Mouse (Mus musculus) ovary, adult 2 months (tissue): Measurements from ENCODE around the gene Mapk8ip3. TPM values are rescaled to one million over a fixed set of nuclear protein-coding genes. Genes with fewer than 3 reads are reported as not detected.

Experiments
- polyA plus RNA-seq: library from polyadenylated mRNA; depleted of rRNA; stranded (reverse); fragments of >200 nt; gene quantifications from 2 replicates; pipeline ENCODE4 v1.2.3, GENCODE M21; 2012; rRNA removed

The Mapk8ip3 gene
- 180 and 186 TPM in 2 replicates for polyA plus RNA-seq

DNA sequence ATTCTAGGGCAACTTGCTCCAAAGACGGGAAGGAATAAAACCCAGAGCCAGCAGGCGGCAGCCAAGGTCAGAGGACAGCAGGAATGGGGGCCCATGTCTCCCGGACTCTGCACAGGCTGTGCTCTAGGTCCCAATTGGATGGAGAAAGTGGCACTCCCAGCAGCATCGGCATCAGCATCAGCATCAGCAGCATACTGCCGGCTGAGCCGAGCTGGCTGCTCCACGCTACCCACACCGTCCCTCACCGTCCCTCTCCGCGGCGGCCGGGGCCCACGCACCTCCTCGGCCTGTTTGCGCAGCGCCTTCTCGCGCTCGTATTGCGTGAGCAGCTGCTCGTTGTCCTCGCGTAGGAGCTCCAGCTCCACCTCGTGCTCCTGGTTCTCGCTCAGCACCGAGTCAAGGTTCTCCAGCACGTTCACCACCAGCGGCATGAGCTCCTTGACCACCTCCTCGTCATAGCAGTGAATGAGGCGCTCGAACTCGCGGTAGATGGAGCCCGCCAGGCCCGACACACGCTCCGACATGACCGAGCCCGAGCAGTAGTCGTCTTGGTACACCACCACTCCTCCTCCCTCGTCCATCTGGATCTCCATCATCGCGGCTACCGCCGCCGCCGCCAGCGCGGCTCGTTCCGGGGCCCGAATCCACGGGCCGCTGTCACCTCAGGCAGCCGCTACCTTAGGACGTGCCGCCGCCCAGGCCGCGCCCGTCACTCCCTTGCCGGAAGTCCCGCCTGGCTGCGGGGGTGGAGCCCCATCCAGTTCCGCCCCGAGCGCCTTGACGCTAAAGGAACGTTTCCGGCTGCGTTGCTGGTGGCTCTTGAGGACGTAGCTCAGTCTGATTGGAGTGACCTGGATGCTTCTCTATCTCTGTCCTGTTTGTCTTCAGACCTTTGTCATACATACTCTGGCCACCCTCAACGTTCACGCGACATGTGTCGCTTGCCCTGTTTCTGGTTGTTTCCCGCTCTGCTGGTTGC, at the start of gene Mapk8ip3:
Gene Mapk8ip3, minus strand, starts transcription at position 719 of the 979 bp plus-strand sequence.

GRCm38 (mm10) chr17:24960135-24960851, 23.5 kb upstream of the Mapk8ip3 start, which contains the start of gene Jpt2:
Jpt2 (minus strand) TSS chr17:24960689.

DNA sequence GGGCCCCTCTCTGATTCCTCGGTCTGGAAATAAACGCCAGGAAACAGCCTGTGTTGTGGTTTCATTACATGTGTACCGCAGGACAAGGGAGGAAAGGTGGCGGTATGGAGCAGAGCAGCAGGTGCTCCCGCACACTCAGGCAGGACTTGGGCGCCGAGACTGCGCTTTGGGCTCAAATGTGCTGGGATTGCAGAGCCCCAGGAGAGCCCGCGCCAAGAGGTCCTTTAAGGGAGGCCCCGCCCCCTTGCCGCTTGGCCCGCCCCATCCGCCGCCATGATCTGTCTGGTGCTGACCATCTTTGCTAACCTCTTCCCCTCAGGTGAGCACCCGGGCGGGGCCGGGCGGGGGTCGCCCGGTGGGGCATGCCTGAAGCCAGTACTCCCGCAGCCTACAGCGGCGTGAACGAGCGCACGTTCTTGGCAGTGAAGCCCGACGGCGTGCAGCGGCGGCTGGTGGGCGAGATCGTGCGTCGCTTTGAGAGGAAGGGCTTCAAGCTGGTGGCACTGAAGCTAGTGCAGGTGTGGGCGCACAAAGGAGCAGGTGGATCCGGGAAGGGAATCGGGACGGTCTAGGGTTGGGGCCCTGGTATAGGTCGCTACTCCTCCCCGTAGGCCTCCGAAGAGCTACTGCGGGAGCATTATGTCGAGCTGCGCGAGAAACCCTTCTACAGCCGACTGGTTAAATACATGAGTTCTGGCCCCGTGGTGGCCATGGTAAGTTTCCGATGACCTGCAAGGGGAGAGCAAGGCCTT, 40.4 kb downstream of the Mapk8ip3 start, which contains the start of gene Nme3:
Gene Nme3, plus strand, starts transcription at position 260 of the 752 bp plus-strand sequence.

DNA sequence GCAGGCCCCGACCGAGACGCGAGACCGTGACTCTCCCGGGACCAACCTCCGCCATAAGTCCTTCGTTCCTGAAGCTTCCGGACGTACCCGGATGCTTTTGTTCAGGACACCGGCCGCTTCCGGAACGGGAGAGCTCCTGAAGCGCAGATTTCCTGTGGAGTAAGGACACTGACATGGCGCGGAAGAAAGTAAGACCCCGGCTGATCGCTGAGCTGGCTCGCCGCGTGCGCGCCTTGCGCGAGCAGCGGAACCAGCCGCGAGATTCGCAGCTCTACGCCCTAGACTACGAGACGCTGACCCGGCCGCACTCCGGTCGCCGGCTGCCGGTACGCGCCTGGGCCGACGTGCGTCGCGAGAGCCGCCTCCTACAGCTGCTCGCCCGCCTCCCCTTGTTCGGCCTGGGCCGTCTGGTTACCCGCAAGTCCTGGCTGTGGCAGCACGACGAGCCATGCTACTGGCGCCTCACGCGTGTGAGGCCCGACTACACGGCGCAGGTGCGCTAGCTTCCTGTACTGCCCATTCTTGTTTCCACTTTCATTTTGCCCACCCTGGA, 41.7 kb downstream of the Mapk8ip3 start, which contains the start of the genes Eme2 and Mrps34:
Gene Eme2, minus strand, starts transcription at position 93 of the 553 bp plus-strand sequence.
Gene Mrps34, plus strand, starts transcription at position 122 of the 553 bp plus-strand sequence.

GRCm38 (mm10) chr17:24886134-24886931, 50.4 kb downstream of the Mapk8ip3 start, which contains the start of the genes Nubp2 and Spsb3:
Nubp2 (minus strand) TSS chr17:24886349.
Spsb3 (plus strand) TSS chr17:24886643.

GRCm38 (mm10) chr17:24865776-24866175, 71.0 kb downstream of the Mapk8ip3 start, which contains the start of gene Igfals:
Igfals (plus strand) TSS chr17:24865997.

DNA sequence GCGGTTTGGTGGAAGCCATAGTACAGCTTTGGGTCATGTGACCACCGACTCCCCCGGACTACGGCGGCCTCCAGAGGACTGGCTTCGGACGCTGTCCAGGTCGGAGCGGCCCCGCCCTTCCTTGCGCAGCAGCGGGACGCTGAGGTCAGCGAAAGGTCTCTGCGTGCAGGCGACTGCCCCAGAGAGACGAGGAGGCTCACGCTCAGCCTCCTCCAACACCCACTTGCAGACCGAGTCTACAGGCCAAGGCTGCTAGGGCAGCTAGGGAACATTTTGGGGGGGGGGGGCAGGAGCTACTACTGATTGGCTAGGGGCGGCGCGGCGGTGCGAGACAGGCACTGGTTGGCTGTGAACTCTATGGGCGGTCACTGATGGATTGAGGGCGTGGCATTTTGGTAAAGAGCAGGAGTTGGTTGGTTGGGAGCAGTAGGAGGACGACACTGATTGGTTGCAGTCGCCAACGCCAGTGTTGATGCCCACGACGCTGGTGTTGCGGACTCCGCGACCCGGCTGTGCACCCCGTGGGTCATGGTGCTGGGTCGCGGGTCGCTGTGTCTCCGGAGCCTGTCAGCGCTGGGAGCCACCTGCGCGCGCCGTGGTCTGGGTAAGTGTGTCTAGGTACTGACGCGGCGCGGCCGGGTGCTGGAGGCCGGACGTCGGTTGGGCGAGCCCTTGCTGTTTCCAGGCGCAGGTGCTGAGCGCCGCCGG, 86.6 kb downstream of the Mapk8ip3 start, which contains the start of gene Fahd1:
Gene Fahd1, minus strand, starts transcription at position 300 of the 708 bp plus-strand sequence.

Other genes starting within 250 kb of the Mapk8ip3 start
- gene Syngr3, start 247.0 kb downstream of the Mapk8ip3 start, polyA plus RNA-seq: 1.6 and 1.7 TPM in 2 replicates
- gene Gfer, start 240.8 kb downstream of the Mapk8ip3 start, polyA plus RNA-seq: 40.5 and 66.7 TPM in 2 replicates
- gene Noxo1, start 240.7 kb downstream of the Mapk8ip3 start, polyA plus RNA-seq: 19.1 and 19.6 TPM in 2 replicates
- gene Tbl3, start 229.3 kb downstream of the Mapk8ip3 start, polyA plus RNA-seq: 105 and 112 TPM in 2 replicates
- 0.34 and 1.4 TPM in 2 replicates for gene Rnf151, start 218.9 kb downstream of the Mapk8ip3 start, polyA plus RNA-seq
- gene Rps2, start 218.9 kb downstream of the Mapk8ip3 start, polyA plus RNA-seq: 4,445 and 4,526 TPM in 2 replicates
- 198 and 335 TPM in 2 replicates for gene Ndufb10, start 212.5 kb downstream of the Mapk8ip3 start, polyA plus RNA-seq
- not detected in 2 replicates for gene Rpl3l, start 209.2 kb downstream of the Mapk8ip3 start, polyA plus RNA-seq
- 42.7 and 55.4 TPM in 2 replicates for gene Msrb1, start 200.3 kb downstream of the Mapk8ip3 start, polyA plus RNA-seq
- gene Hs3st6, start 184.0 kb downstream of the Mapk8ip3 start, polyA plus RNA-seq: 8.5 and 15.0 TPM in 2 replicates
- not detected in 2 replicates for gene Meiob, start 132.7 kb downstream of the Mapk8ip3 start, polyA plus RNA-seq
- 105 and 136 TPM in 2 replicates for gene Hagh, start 96.8 kb downstream of the Mapk8ip3 start, polyA plus RNA-seq
- gene Fahd1, start 86.6 kb downstream of the Mapk8ip3 start, polyA plus RNA-seq: 16.7 and 17.3 TPM in 2 replicates
- gene Igfals, start 71.0 kb downstream of the Mapk8ip3 start, polyA plus RNA-seq: 10.1 and 12.4 TPM in 2 replicates
- gene Nubp2, start 50.6 kb downstream of the Mapk8ip3 start, polyA plus RNA-seq: 33.0 and 41.1 TPM in 2 replicates
- 112 and 120 TPM in 2 replicates for gene Spsb3, start 50.3 kb downstream of the Mapk8ip3 start, polyA plus RNA-seq
- 51.8 and 56.8 TPM in 2 replicates for gene Eme2, start 41.9 kb downstream of the Mapk8ip3 start, polyA plus RNA-seq
- gene Mrps34, start 41.9 kb downstream of the Mapk8ip3 start, polyA plus RNA-seq: 278 and 448 TPM in 2 replicates
- gene Nme3, start 40.5 kb downstream of the Mapk8ip3 start, polyA plus RNA-seq: 76.6 and 85.3 TPM in 2 replicates
- gene Jpt2, start 23.7 kb upstream of the Mapk8ip3 start, polyA plus RNA-seq: 33.5 and 37.9 TPM in 2 replicates
- gene Cramp1l, start 78.8 kb upstream of the Mapk8ip3 start, polyA plus RNA-seq: 20.6 and 27.0 TPM in 2 replicates
- gene Ift140, start 79.1 kb upstream of the Mapk8ip3 start, polyA plus RNA-seq: 32.8 and 38.8 TPM in 2 replicates
- 59.3 and 68.0 TPM in 2 replicates for gene Tmem204, start 146.6 kb upstream of the Mapk8ip3 start, polyA plus RNA-seq
- 50.1 and 56.2 TPM in 2 replicates for gene Telo2, start 179.0 kb upstream of the Mapk8ip3 start, polyA plus RNA-seq
- gene Ptx4, start 183.8 kb upstream of the Mapk8ip3 start, polyA plus RNA-seq: not detected in 2 replicates
- 41.1 and 43.3 TPM in 2 replicates for gene Clcn7, start 196.4 kb upstream of the Mapk8ip3 start, polyA plus RNA-seq
- gene Ccdc154, start 225.5 kb upstream of the Mapk8ip3 start, polyA plus RNA-seq: 0.06 TPM in 1 of 2 replicates, not detected in the other
- gene Gm38655, start 238.5 kb upstream of the Mapk8ip3 start, polyA plus RNA-seq: 2.2 and 2.3 TPM in 2 replicates
- 12.1 and 12.5 TPM in 2 replicates for gene BC003965, start 247.6 kb upstream of the Mapk8ip3 start, polyA plus RNA-seq